Mouse (Mus musculus): ENCODE data around the gene Gpr107.

The Gpr107 gene

DNA sequence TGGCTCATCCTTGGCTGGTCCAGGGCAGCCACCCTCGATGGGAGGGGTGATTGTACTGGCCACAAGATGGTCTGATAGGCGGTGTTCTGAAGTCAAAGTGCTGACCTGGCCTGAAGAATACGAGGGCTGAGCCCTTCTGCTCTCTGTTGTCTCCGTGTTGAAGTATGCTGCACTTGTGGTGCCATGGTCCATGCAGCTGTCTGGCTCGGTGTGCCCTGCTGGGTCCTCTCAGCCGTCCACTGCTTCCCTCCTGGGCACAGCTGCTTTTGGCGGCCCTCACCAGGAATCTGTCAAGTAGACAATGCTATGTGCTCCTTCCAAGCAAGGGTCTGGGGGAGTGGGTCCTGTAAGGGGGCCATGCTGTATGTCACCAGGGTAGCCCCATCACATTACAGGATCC is 68.7 kb downstream of the Gpr107 start:
- POLR2A ChIA-PET: interaction anchor here in 3 of 4 experiments (1.0 to 1.3 kb wide), 3 partner anchors 10 to 11 kb away, joined by 3 read pairs; no protein-coding TSS in a partner anchor
- CTCF ChIA-PET: no interaction called here

DNA sequence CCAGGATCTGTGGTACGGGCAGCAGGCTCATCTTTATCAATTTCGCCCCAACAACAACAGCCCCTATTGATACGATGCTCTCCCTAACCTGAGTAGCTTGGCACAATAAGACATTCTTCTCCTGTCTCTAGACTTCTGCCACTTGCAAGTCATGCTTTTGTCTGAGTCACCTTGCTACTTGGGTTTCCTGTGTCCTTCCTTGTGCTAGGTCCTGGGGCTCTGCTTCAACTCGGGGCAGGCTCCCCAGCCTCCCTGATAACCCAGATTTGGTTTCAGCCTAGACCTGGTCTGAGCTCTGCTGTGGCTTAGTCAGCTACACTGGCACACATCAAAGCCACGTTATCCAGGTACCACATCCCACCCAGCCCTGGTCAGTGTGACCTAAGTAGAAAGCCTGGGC is 69.5 kb downstream of the Gpr107 start:
- CTCF ChIA-PET: no interaction called here

DNA sequence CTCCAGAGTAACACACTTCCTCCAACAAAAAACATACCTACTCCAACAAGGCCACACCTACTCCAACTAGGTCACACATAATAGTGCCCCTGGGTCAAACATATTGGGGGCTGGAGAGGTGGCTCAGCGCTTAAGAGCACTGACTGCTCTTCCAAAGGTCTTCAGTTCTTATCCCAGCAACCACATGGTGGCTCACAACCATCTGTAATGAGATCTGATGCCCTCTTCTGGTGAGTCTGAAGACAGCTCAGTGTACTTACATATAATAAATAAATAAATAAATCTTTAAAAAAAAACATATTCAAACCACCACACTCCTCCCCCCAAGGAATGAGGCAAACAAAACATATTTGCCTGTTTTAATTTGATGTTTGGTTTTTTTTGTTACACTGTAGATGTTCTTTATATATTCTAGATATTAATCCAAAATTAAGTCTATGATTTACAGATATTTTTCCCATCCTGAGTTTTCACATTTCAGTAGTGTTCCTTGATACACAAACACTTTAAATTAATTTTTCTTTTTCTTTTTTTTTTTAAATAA is 76.7 kb downstream of the Gpr107 start:
- CTCF ChIA-PET: interaction anchor here in 3 of 4 experiments (0.7 to 1.6 kb wide), 13 partner anchors 10 to 155 kb away, joined by 3 to 7 read pairs (median 4); no protein-coding TSS in a partner anchor
- POLR2A ChIA-PET: interaction anchor here in 1 of 4 experiments (0.9 to 1.6 kb wide), 5 partner anchors 16 to 121 kb away, joined by 3 to 4 read pairs (median 3); no protein-coding TSS in a partner anchor

More for the DNA sequence above, 69.5 kb downstream of the Gpr107 start:
- POLR2A ChIA-PET: interaction anchor here in 1 of 4 experiments (1.2 kb wide), 1 partner anchor 10 kb away, joined by 3 read pairs; no protein-coding TSS in a partner anchor

DNA sequence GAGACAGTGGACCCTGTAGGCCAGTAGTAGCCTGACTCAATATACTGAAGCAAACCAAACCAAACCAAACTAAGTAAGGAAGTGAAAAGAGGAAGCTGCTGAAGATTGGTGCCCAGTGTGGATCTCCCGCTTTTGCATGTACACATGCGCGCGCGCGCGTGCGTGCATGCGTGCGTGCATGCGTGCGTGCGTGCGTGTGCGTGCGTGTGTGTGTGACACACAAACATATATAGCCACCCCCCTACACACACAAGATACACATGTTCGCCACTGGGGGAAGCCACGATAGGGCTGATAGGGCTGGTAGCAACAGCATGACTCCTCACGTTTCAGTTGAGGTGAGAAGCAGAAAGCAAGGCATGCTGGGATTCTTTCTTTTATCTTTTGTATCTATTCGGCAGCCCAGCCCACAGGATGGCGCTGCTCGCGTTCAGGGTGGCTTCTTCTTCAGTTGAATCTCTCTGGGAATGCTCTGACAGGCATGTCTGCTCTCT is 87.1 kb downstream of the Gpr107 start:
- POLR2A ChIA-PET: interaction anchor here (0.6 to 2.9 kb wide), 11 partner anchors 9 to 230 kb away, joined by 3 to 16 read pairs (median 3); partner anchors contain the start of gene Fnbp1 (in 1 of the 4)
- CTCF ChIA-PET: interaction anchor here in 3 of 4 experiments (0.6 to 1.8 kb wide), 7 partner anchors 10 to 223 kb away, joined by 3 to 5 read pairs (median 4); no protein-coding TSS in a partner anchor

DNA sequence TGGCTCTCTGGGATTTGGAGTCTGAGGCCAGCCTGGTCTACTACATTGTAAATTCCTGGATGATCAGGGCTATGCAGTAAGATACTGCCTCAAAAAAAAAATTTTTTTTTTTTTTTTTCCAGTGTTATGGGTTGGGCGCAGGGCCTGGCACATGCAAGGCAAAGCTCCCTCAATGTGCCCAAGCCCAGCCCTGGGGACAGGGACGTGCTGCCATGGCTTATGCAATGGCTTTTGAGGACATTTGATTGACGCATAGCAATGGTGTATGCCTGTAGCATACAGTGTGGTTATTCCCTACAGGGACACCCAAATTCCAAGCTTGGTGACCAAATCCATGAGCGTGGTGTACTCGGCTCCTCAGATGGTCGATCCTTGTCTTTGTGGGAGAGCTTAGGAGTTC is 87.7 kb downstream of the Gpr107 start:
- CTCF ChIA-PET: interaction anchor here (0.5 to 2.0 kb wide), 10 partner anchors 9 to 142 kb away, joined by 3 to 21 read pairs (median 4); no protein-coding TSS in a partner anchor
- POLR2A ChIA-PET: interaction anchor here in 3 of 4 experiments (0.6 to 3.1 kb wide), 13 partner anchors 8 to 229 kb away, joined by 3 to 16 read pairs (median 4); partner anchors contain the start of gene Fnbp1 (in 1 of the 3)

DNA sequence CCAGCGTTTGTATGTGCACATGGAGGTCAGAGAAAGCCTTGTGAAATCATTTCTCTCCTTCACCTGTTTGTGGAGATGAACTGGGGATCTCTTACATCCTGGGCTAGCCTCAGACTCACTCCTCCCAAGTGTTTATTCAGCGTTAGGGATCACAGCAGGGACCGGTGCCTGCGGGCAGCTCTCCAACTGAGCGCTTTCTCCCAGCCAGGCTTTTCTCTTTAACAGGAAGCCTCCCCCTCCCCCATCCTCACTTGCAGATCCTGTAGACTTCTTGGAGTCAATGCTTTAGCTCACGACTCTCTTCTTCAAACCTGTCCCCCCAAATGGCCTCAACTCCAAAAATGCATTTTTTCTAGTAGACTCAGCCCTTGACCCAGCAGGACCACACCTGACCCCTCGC is 89.5 kb downstream of the Gpr107 start:
- ChIA-PET CTCF (interaction anchor here in 3 of 4 experiments (0.6 to 2.0 kb wide), 6 partner anchors 17 to 63 kb away, joined by 3 to 6 read pairs (median 4); no protein-coding TSS in a partner anchor), POLR2A (interaction anchor here (0.7 to 3.1 kb wide), 10 partner anchors 9 to 211 kb away, joined by 3 to 16 read pairs (median 4); no protein-coding TSS in a partner anchor)

DNA sequence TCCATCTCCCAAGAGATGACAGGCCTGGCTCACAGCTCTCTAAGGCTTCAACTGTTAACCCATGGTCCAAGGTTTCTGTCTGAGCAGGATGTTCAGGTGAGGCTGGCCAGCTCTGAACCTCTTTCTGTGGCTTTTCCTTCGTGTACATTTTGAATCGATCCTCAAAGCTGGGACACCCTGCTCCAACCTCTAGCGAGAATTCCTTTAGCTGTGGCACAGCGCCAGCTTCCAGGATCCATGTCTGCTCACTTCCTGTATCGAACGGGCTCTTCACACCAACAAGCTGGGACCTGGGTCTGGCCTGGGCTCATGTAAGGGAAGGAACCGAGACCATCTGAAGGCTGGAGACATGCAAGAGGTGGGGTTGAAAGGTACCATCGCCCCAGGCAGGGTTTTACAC is 92.1 kb downstream of the Gpr107 start:
- ChIA-PET POLR2A (interaction anchor here in 2 of 4 experiments (0.7 to 6.0 kb wide), 3 partner anchors 13 to 16 kb away, joined by 3 to 32 read pairs (median 3); no protein-coding TSS in a partner anchor), CTCF (interaction anchor here in 1 of 4 experiments (0.6 kb wide), 1 partner anchor 52 kb away, joined by 10 read pairs; no protein-coding TSS in a partner anchor)

DNA sequence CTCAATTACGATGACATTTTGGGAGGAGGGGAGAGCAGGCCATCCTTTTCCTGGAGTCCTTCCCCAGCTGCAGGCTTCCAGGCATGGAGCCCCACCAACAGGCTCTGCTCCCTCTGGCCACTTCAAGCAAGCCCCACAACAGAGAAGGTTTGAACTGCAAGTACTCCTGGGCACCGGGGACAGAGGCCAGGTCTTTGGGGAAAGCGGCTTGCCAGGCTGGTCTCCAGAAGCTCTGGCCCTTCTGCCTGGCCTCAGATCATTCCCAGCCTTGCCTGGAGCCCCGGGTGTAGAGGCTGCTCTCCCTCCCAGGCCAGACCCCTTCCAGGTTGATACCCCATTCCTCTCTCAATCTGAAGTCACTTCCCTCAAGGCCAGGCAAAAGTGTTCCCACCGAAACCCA is 92.9 kb downstream of the Gpr107 start:
- ChIA-PET POLR2A (interaction anchor here in 3 of 4 experiments (0.5 to 6.0 kb wide), 6 partner anchors 12 to 326 kb away, joined by 3 to 32 read pairs (median 4); no protein-coding TSS in a partner anchor), CTCF (interaction anchor here in 1 of 4 experiments (1.4 kb wide), 1 partner anchor 54 kb away, joined by 6 read pairs; no protein-coding TSS in a partner anchor)

DNA sequence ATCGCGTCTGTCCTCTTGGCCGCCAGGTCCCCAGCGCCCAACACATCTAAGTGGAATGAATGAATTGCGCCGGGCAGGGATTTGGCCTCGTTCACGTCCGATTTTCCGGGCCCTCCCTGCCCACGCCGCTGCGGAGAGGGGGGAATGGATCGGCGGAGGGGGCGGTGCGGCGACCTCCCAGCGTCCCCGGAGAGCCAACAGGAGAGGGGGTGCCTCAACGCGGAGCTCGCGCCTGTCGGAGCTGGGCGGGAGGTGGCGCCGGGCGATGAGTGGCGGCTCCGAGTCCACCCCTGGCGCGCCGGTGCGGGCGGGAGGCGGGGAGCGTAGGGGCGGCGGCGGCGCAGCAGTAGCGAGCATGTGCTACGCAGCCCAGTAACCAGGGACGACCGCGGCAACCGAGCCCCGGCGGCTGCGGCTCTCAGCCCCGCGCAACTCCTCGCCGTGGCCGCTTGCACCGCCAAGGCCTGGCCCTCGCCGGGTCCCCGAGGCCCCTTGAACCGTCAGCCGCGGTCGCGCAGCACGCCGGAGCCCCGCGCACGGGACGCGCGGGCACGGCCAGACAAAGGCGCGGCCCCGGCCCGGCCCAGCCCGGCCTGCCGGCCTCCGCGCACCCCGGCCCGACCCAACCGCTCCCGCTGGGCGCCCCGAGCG is 93.5 kb downstream of the Gpr107 start, which contains the start of gene Ncs1:
TSS of gene Ncs1 (plus strand) at position 333 of the 651 bp plus-strand sequence.
- POLR2A ChIA-PET: interaction anchor here in 2 of 4 experiments (0.6 to 6.0 kb wide), 5 partner anchors 11 to 326 kb away, joined by 3 to 32 read pairs (median 4); no protein-coding TSS in a partner anchor
- CTCF ChIA-PET: interaction anchor here (0.7 to 3.0 kb wide), 5 partner anchors 11 to 83 kb away, joined by 3 to 9 read pairs (median 4); no protein-coding TSS in a partner anchor

DNA sequence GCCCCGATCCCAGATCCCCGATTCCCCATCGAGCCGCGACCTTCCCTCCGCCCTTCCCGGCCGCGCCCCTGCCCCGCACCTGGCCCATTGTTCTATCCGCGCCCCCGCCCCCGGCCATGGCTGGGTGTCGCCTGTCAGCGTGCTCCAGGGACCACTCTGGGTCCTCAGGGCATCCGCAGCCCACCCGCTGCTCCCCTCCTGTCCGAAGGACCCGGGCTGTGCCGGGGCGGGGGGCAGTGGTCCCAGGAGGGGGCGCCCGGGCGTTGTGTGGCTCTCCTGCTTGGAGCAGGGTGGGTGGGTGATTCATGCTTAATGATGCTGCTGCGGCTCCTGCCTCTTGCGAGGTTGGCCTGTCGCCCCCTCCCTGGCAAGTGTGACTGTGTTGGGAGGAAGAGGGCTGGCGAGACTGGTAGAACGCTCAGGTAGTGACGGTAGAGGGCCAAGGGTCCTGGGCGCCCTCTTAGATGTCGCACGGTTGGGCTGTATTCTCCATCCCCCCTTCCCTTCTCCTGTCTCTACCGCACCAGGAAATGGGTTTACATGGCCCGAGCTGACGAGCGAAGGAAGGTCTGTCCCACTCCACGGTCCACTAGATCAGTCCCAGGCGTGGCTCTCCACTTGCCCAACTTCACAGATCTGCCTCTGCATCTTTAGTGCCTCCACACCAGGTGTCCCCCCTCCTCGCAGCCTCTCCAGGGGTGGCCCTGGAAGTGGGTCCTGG is 94.3 kb downstream of the Gpr107 start:
- ChIA-PET CTCF (interaction anchor here (0.7 to 3.0 kb wide), 7 partner anchors 10 to 83 kb away, joined by 3 to 9 read pairs (median 3); no protein-coding TSS in a partner anchor), POLR2A (interaction anchor here in 3 of 4 experiments (0.6 to 6.0 kb wide), 4 partner anchors 9 to 16 kb away, joined by 6 to 32 read pairs (median 11); no protein-coding TSS in a partner anchor)

DNA sequence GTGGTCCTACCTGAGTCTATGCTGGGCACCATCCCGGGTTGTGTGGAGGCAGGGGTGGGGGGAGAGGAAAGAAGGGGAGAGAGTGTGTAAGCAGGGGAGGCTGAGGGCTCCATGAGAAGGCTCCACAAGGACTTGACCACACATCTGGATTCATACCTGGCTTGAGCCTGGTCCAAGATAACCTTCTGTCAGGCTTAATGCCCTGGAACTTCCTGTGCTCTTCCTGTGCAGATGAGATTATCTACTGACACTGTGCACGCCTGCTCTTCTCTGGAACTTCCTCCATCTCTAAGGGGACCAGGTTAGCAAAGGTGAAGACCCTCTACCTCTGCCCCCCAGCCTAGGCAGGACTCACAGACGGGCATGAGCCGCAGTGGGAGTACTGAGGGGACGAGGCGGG is 96.7 kb downstream of the Gpr107 start:
- POLR2A ChIA-PET: interaction anchor here in 2 of 4 experiments (1.9 to 6.0 kb wide), 2 partner anchors 8 to 18 kb away, joined by 6 to 32 read pairs; no protein-coding TSS in a partner anchor
- CTCF ChIA-PET: interaction anchor here in 2 of 4 experiments (0.6 to 1.6 kb wide), 3 partner anchors 8 to 82 kb away, joined by 3 to 11 read pairs (median 4); no protein-coding TSS in a partner anchor

DNA sequence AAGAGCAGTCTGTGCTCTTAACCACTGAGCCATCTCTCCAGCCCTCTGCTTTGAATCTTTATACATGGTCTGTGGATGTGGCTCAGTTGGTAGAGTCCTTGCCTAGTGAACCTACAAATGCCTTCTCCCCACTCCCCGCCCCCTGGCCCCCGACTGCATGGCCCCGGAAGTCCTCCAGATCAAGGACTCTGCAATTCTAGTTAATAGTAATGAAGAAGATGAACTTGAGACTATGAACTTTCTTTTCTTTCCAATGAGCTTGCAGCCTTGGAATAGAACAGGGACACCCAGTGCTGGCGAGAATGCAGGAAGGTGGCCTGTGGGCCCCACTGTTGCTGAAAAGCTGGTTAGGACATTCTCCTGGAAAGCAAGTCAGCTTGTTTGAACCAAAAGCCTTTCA is 100.1 kb downstream of the Gpr107 start:
- CTCF ChIA-PET: interaction anchor here in 1 of 4 experiments (0.7 kb wide), 1 partner anchor 806 kb away, joined by 3 read pairs; no protein-coding TSS in a partner anchor

DNA sequence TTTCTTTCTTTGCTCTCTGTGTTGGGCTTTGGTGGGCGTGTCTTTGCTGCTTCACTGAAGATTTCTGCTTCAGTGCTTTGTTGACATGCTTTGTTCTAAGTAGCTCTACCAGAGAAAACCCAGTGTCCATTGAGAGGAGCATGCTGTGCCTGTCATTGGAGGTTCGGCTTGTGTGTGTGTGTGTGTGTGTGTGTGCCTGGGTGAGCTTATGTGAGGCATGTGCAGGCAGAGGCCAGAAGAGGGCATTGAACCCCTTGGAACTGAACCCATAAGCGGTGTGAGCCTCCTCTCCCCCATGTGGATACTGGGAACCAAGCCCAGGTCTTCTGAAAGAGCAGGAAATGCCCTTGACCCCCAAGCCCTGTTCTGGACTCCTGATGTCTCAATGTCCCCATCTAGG is 101.3 kb downstream of the Gpr107 start:
- ChIA-PET POLR2A (no interaction called here), CTCF (interaction anchor here in 1 of 4 experiments (0.8 to 1.5 kb wide), 2 partner anchors 13 to 54 kb away, joined by 3 to 5 read pairs; no protein-coding TSS in a partner anchor)

More for the DNA sequence above, 100.1 kb downstream of the Gpr107 start:
- POLR2A ChIA-PET: interaction anchor here in 1 of 4 experiments (0.6 to 1.1 kb wide), 3 partner anchors 20 to 158 kb away, joined by 3 read pairs; no protein-coding TSS in a partner anchor

DNA sequence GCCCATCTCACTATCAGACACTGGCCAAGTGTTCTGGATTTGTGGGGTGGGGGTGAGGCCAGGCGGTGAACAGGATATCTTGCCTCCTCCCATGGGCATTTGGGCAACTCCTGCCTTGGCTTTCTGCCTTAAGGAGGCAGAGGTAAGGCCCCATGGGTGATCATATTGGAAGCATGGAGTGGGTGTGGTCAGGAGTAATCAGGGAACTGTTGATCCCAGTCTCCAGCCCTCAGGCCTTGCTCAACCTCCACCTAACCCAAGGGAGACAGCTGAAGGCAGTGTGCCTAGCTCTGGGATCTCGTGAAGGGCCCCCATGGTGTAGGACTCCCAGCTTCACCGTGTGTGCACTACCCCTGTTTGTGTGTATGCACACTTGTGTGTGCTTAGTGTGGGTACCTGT is 102.7 kb downstream of the Gpr107 start:
- CTCF ChIA-PET: interaction anchor here in 2 of 4 experiments (1.3 to 2.0 kb wide), 3 partner anchors 36 to 44 kb away, joined by 3 to 9 read pairs (median 6); no protein-coding TSS in a partner anchor

DNA sequence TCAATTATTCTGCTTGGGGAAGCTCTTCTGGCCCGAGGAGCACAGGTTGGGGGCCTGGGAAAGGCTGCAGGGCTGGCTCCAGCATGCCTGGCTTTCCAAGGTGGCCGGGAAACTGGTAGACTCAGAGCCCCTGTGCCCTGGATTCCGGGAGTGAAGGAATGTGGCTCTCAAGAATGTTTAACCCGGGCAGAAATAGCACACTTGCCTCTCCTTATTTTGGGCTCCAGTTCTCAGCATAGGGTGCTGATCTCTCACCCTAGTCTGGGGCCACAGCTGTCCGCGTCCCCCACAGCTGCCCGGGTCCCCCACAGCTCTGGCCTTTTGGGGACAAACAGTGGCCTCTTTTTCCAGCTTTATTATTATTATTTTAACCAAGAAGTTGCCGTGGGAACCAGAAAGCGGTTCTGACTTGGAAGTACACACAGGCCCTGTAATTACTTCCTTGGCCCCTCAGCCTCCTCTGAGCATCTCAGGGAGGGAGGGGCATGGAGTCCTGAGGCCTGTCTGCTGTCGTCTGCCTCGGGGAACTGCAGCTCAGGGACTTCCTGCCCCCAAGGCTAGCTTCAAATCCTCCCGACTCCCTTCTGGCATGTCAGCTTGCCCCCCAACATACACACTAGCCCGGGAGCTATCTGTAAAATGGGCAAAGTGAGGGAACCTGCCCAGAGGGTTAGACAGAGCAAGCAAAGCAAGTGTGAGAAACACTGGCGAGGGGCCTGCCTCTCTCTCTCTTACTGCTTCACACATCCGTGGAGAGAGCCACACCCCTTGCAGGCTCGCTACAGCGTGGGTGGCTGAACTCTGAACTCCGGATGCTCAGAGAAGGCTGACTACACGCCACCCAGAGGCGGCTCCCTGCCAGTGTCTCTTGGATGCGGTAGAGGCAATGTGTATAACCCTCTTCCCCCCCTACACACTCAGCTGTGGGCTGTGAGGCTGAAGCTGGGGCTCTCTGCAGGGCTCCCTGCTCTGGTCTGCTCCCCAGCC is 104.1 kb downstream of the Gpr107 start:
- POLR2A ChIA-PET: interaction anchor here in 3 of 4 experiments (0.6 to 5.2 kb wide), 10 partner anchors 10 to 238 kb away, joined by 3 to 32 read pairs (median 3); partner anchors contain the start of gene Ncs1 (in 1 of the 3)
- CTCF ChIA-PET: interaction anchor here (0.5 to 2.2 kb wide), 21 partner anchors 8 to 1908 kb away, joined by 3 to 11 read pairs (median 4); partner anchors contain the start of gene Ncs1 (in 1 of the 4)

More for the DNA sequence above, 102.7 kb downstream of the Gpr107 start:
- POLR2A ChIA-PET: interaction anchor here in 2 of 4 experiments (1.0 to 5.2 kb wide), 5 partner anchors 8 to 91 kb away, joined by 3 to 32 read pairs (median 3); partner anchors contain the start of gene Ncs1 (in 1 of the 2)

DNA sequence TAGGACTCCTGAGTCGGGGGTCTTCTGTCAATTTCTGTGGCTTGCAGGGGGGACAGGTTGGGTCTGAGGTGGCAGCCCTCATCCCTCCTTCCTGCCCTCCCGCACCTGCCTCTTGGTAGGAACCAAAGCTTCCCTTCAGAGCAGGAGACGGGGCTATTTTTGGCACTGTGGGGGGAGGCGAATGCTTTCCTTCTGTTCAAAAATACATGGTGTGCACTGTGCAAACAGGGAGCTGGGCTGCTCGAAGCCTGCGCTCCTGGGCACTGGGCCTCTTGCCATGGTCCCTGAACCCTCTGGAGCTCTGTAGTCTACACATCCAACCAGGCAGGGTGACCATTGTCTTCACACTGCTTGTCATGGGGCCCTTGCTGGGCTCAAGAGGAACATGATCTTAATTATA is 105.0 kb downstream of the Gpr107 start:
- ChIA-PET POLR2A (interaction anchor here in 2 of 4 experiments (0.6 to 5.2 kb wide), 7 partner anchors 11 to 239 kb away, joined by 3 to 32 read pairs (median 7); partner anchors contain the start of gene Ncs1 (in 1 of the 2)), CTCF (interaction anchor here (0.6 to 2.2 kb wide), 18 partner anchors 9 to 1907 kb away, joined by 3 to 11 read pairs (median 5); partner anchors contain the start of gene Ncs1 (in 1 of the 4))
